Mouse (Mus musculus) forebrain, embryonic 14.5 days (tissue): ENCODE data around the gene Ranbp3. TPM values are rescaled to one million over a fixed set of nuclear protein-coding genes. Genes with fewer than 3 reads are reported as not detected.

ENCODE experiments used
- polyA plus RNA-seq: library from polyadenylated mRNA; unstranded; fragments of >200 nt; fragmentation: Nextera tagmentation; extraction: Ambion mirVana; gene quantifications from 2 replicates; pipeline ENCODE4 v1.2.1, GENCODE M21; 2014

Ranbp3 gene
- polyA plus RNA-seq, 1 experiment from 2014 or later: 116 TPM

Other genes with a start within 250 kb of the Ranbp3 start
- 248 and 319 TPM in 2 replicates for gene Ptprs, start 196.8 kb upstream of the Ranbp3 start, polyA plus RNA-seq
- 0.14 TPM in 1 of 2 replicates, not detected in the other for gene Znrf4, start 160.9 kb upstream of the Ranbp3 start, polyA plus RNA-seq
- gene Gm20219, start 118.9 kb upstream of the Ranbp3 start, polyA plus RNA-seq: 0.36 and 0.57 TPM in 2 replicates
- 28.7 and 36.7 TPM in 2 replicates for gene Safb2, start 88.7 kb upstream of the Ranbp3 start, polyA plus RNA-seq
- gene Safb, start 88.5 kb upstream of the Ranbp3 start, polyA plus RNA-seq: 57.9 and 83.5 TPM in 2 replicates
- gene 2410015M20Rik, start 63.5 kb upstream of the Ranbp3 start, polyA plus RNA-seq: 192 and 251 TPM in 2 replicates
- 1,134 and 1,576 TPM in 2 replicates for gene Rpl36, start 59.9 kb upstream of the Ranbp3 start, polyA plus RNA-seq
- 33.3 and 41.8 TPM in 2 replicates for gene Lonp1, start 46.4 kb upstream of the Ranbp3 start, polyA plus RNA-seq
- gene Catsperd, start 45.2 kb upstream of the Ranbp3 start, polyA plus RNA-seq: 1.2 and 1.3 TPM in 2 replicates
- 490 and 613 TPM in 2 replicates for gene Ndufa11, start 44.5 kb downstream of the Ranbp3 start, polyA plus RNA-seq
- 18.6 and 24.6 TPM in 2 replicates for gene Vmac, start 44.7 kb downstream of the Ranbp3 start, polyA plus RNA-seq
- 0.94 and 1.7 TPM in 2 replicates for gene Nrtn, start 84.2 kb downstream of the Ranbp3 start, polyA plus RNA-seq
- 48.2 and 57.3 TPM in 2 replicates for gene Dus3l, start 91.5 kb downstream of the Ranbp3 start, polyA plus RNA-seq
- gene Prr22, start 97.0 kb downstream of the Ranbp3 start, polyA plus RNA-seq: 0.42 and 0.52 TPM in 2 replicates
- gene Rfx2, start 157.7 kb downstream of the Ranbp3 start, polyA plus RNA-seq: 2.2 and 3.2 TPM in 2 replicates
- not detected in 2 replicates for gene Acsbg2, start 201.2 kb downstream of the Ranbp3 start, polyA plus RNA-seq
- 0.08 and 0.19 TPM in 2 replicates for gene 1700061G19Rik, start 202.2 kb downstream of the Ranbp3 start, polyA plus RNA-seq